Mouse (Mus musculus) spleen, postnatal 10 days (tissue): ENCODE measurements around the gene Chrne.

Experiments used
- DNase-seq, 2 experiments: peaks; one replicate each; pipeline ENCODE4 v3.0.0; 2021 to 2022; ENCODE audit warnings: low spot score in 2 of 2

Gene Chrne

DNA sequence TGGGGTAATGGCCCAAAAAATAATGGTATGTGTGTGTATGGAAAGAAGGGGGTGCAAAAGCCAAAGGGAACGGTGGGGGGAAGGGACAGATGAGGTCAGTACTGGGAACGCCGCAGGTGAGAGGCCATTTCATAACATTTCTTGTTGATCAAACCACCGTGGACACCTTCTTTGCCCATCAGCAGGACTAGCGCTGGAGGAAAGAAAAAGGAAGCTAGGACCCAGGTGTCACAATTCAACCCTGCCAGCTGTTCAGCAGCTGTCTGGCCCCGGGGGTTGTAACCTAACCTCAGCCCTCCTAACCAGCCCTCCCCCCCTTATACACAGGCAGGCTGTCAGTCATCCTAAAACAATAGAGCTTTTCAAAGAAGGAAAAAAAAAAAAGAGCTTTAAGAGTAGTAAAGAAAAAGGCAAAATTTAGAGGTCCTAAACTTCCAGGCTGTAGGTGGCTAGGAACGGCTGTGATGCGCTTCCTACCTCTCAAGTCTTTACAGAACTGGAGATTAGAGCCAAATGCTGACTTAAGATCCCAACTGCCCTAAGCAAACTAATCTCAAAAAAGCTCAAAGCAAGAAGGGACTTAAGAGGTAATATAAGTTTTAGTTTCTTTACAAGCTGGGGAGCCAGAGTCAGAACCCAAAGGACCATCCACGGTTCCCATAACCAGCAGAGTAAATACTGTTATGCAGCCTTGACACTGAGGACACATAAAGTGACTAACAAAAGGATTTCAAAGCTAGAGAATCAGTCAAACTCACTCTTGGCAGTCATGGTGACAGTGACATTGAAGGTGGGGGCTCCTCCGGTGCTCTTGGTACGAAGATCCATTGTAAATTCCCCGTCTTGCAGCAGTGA lies 33.2 kb upstream of the Chrne start:
- DNase-seq: peak in 1 of 2 experiments; percentile 56

- peak in 1 of 2 experiments; percentile 29 for DNase-seq
These were observed 32.4 kb upstream of the Chrne start for GRCm38 (mm10) chr11:70651391-70651790.

DNA sequence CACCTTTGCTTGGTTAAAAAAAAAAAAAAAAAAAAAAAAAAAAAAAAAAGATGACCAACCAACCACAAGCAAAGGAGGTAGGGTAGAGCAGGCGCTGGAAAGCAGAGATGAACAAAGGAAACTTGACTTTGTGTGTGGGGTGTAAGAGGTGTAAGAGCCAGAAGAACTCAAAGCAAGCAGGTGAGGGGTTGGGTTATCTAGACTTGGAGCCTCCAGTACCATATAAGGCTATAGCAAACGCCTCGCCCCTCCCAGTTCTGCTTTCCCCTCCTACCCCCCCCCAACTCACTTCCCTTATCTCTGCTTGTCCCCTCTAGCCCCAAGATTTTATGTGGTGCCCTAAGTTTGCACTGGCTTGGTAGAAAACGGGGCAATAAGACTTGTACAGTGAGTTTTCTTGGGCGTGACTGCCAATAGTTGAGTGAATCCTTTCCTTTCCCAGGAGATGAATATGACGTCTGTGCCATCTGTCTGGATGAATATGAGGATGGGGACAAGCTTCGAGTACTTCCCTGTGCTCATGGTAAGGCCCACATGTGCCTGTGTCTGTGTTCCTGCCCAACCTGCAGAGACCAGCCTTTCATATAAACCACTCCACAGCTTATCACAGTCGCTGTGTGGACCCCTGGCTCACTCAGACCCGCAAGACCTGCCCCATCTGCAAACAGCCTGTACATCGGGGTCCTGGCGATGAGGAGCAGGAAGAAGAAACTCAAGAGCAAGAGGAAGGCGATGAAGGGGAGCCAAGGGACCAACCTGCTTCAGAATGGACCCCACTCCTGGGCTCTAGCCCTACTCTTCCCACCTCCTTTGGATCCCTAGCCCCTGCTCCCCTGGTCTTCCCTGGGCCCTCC lies 31.5 kb upstream of the Chrne start:
- DNase-seq: peak in 1 of 2 experiments; percentile 64

GRCm38 (mm10) chr11:70649185-70649734 lies 30.2 kb upstream of the Chrne start:
- no peak for DNase-seq

- no peak for DNase-seq
These were observed 29.5 kb upstream of the Chrne start for GRCm38 (mm10) chr11:70648512-70648911.

DNA sequence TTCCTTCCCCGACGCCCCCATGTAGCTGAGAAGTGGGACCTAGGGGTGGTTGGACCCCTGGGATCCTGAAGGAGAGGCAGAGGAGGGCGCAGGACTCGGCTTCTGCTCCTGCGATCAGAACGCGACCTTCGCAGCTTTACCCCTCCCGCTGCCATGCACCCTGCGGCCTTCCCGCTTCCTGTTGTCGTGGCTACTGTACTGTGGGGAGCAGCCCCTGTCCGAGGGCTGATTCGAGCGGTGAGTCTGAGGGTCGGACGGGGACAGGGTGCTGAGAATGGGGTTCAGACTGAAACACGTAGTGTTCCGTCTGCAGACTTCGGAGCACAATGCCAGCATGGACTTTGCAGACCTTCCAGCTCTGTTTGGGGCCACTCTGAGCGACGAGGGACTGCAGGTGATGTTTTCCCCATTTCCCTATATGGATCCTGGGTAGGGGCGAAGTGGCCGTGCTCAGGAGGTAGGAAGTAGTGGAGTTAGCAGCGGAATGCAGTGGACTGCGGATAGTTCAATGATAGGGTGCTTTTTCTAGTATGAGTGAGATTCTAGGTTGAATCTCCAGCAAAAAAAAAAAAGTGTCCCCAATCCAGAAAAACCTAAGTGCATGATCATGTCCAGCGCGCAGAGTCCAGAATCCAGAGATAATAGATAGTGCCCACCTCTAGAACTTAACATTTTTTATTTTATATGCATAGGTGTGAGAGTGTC lies 28.9 kb upstream of the Chrne start:
- peak; percentile 69 to 75 for DNase-seq

GRCm38 (mm10) chr11:70646691-70647650 lies 28.0 kb upstream of the Chrne start, which contains the start of the genes Rnf167 and Slc25a11:
Rnf167 (plus strand) TSS chr11:70647235.
Slc25a11 (minus strand) TSS chr11:70647479.
- DNase-seq: peak; percentile 91 to 98

- DNase-seq: no peak
These were observed 27.2 kb upstream of the Chrne start for GRCm38 (mm10) chr11:70646259-70646555.

- no peak for DNase-seq
These were observed 26.6 kb upstream of the Chrne start for GRCm38 (mm10) chr11:70645461-70646258.

DNA sequence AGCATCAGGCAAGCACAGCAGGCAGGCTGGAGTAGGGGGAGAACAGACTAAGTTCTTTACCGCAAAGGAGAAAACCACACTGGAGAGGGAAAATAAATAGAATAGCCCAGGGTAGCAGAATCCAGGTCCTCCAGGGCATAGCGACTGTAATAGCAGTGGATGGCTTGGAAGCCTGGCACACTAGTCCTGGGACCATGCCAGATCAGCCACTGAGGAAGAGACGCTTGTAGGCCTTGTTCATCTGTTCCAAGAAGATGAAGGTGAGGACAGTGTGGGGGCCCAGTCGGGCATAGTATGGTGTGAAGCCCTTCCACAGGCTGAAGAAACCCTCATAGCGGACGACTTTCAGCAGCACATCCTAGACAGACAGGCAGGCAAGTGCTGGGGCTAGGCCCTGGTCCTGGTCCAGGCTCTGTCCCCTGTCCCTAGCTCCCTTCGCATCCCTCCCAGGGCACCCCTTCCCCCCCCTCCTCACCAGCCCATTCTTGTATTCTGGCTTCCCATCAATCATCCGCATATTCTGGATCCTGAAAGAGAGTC lies 25.6 kb upstream of the Chrne start:
- DNase-seq: no peak

DNA sequence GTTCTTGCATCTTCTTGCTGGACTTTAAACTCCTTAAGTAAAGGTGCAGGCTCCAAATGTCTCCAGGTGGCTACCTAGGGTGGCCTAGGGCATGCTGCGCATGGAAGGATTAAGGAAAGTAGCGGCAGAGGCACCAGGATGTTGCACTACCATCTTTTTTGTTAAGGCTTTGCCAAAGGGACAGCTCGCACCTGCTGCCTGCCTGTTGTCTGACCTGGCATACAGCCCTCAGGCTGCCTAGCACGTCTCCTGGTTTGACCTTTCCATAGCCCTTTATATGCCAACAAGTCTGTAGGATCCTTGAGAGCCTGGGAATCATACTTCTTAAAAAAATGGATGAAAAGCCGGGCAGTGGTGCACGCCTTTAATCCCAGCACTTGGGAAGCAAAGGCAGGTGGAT lies 24.0 kb upstream of the Chrne start:
- no peak for DNase-seq

DNA sequence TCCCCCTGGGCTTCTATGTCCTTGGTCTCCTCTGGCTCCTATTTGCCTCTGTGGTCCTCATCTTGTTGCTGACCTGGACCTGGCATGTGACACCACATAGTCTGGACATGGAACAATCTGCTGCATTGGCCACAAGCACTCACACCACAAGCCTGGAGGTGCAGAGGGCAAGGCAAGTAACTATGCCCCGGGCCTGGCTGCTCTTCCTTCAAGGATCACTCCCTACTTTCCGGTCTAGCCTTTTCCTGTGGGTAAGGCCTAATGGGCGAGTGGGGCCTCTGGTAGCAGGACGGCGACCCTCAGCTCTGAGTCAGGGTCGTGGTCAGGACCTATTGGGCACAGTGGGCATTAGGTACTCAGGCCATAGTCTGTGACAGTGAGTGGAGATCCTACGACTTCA lies 22.2 kb upstream of the Chrne start:
- DNase-seq: no peak

DNA sequence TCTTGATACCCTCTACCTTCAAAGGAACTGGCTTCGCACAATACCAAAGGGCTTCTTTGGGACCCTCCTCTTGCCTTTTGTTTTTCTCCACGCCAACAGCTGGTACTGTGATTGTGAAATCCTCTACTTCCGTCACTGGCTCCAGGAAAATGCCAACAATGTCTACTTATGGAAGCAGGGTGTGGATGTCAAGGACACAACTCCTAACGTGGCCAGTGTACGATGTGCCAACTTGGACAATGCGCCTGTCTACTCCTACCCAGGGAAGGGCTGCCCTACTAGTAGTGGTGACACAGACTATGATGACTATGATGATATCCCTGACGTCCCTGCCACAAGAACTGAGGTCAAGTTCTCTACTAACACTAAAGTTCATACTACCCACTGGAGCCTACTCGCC lies 21.0 kb upstream of the Chrne start:
- DNase-seq: no peak

GRCm38 (mm10) chr11:70638714-70639278 lies 19.8 kb upstream of the Chrne start, which contains the start of gene Gp1ba:
Gp1ba (plus strand) TSS chr11:70639122.
- DNase-seq: no peak

DNA sequence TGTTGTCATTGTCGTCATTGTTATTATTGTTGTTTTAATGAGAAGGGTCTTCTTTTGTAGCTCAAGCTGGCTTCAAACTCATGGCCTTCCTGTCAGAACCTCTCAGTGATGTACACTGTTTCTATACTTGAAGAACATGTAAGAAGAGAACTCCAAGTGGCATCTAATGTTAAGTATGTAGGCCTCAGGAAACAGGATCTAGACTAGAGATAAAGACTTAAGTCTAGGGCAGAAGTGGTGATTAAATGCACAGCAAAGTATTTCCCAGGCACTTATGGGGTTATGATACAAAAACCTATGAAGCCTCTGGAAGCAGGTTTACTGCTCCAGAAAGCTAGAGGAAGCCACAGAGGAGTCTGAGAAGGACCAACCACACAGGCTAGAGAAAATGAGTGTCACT lies 19.3 kb upstream of the Chrne start:
- DNase-seq: no peak

DNA sequence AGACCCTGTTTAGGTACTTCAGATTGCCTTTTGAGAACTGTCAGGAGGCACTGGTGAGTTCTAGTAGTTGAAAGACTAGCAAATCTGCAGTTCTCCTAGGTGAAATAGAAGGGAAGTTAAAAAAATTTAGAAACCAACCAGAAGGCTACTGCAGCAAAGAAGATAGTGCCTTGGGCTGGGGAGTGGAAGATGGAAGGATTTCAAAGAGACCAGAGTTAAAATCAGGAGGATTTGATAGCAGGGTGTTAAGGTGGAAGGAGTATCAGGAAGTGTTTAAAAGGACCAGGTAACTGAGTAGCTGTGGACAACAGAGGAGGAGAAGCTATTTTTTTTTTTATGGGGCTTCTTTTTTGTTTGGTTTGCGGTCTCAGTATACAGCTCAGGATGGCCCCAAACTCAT lies 18.7 kb upstream of the Chrne start:
- DNase-seq: no peak

DNA sequence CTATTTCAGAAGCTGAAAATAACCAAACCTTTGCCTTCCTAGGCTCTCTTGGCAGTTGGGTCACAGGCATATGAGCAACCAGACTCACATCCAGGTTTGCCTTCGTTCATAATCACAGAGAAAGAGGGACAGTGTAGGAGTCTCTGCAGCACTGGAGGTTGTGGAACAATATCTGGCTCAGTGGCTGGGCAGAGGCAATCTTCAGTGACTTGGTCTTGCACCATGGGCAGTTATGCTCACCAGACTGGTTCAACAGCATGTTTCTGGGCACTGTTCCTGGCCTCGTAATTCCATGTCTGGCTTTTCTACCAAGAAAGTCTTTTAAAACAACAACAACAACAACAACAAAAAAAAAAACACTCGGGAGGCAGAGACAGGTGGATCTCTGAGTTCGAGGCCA lies 16.6 kb upstream of the Chrne start:
- no peak for DNase-seq

DNA sequence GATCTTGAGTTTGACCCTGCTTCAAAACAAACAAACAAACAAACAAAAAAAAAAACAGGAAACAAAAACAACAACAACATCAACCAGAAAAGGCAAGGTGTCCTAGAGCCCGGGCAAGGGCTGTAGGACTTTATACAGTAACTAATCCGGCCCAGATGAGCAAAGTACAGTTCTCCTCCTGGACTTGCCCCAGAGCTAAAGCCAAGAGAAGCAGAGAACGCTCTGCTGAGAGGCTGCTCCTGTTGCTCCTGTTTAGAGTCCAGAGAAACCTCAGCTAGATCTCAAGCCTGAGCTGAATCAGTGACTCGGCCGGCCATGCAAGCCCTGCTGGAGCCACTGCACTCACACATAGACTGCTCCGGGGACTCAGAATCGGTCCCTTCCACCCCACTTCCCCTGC lies 11.1 kb upstream of the Chrne start:
- DNase-seq: no peak

- peak in 1 of 2 experiments; percentile 61 for DNase-seq
These were observed 10.5 kb upstream of the Chrne start for GRCm38 (mm10) chr11:70629557-70629956.
